Mouse (Mus musculus): ENCODE measurements at regions not wholly inside any gene's neighbourhood (a gene's known extent, or its start where the extent isn't known, plus 50 kb on each side); places are given as distances from the start of the nearest gene placed in this dataset.
"Not testable (repeated sequence)": the region's sequence is repeated elsewhere in the genome, so short reads cannot be mapped to it uniquely, and the experiment has no call there.

DNA sequence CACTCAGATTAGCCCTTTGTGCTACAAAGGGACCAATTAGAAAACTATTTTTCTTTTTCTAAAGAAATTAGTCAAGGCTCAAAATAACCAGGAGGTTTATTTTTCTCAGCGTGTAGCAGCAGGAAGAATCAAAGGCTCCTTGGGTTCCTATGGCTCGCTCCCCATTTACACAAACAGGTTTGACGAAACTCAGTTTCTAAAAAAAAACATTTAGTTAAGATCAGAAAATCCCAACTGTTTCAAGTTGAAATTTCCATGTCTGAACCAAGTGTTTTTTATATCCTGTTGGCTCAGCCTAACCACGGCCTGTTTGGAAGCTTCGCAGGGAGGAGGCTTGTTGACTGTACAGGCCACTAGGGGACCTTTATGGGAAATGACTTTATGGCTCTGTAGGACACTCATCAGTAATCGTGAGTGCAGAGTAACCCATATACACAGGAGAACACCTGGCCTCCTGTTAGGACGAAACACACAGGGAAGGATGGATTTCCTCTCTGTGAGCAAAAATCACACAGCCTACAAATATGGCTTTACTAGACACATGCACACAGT lies 215.6 kb upstream of the Sesn3 start:
- DNase-seq: no peak

DNA sequence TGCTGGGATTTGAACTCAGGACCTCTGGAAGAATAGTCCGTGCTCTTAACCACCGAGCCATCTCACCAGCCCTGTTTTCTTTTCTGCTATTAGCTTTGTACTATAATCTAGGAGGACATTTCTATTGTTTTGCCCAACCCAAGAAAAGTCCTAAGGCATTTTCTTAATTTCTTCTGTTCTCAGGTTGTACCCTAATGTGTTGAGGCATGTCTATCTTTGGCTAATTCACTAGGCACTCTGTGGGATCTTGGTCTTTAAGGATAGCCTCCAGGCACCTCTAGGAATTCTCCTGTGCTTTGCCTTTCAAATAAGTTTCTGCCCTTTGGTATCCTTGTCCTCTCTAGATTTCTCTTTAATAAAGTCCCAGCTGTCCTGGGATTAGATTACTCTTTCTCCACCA lies 214.6 kb upstream of the Sesn3 start:
- DNase-seq: no peak

DNA sequence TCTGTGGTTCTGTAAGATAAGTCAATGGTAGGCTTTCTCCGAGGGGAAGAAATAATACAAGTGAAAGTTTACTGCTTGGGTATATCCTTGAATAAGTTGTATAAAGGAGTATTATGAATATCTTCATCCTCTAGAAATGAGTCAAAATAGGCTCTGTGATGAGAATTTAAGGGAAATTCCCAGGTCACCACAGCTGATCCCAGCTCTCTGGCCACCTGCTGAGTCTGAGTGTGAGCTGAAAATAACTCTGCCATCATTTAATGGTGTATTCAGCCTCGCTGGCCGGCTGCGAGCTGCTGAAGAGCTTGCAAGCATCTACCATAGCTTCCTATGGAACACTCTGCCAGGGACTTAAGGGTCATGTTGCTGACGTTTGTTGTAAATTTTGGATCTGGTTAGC lies 213.5 kb upstream of the Sesn3 start:
- DNase-seq: no peak

DNA sequence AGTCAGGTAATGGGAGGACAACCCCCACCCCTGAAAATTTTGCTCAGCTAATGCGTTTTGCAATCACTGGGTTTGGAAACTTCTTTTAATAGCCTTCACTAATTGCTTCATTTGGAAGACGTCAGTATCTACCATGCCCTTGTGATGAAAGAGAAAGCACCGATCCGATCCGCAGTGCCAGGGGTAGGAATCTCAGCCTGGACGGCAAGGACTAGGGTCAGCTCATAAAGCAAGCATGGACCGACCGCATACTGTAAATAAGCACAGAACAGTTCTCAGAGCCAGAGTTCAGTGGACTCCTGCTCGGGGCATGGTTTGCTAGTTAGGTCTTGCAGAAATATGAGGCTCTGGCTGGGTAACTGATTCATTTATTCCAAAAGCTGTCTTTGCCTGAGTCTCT lies 213.0 kb upstream of the Sesn3 start:
- no peak for DNase-seq

DNA sequence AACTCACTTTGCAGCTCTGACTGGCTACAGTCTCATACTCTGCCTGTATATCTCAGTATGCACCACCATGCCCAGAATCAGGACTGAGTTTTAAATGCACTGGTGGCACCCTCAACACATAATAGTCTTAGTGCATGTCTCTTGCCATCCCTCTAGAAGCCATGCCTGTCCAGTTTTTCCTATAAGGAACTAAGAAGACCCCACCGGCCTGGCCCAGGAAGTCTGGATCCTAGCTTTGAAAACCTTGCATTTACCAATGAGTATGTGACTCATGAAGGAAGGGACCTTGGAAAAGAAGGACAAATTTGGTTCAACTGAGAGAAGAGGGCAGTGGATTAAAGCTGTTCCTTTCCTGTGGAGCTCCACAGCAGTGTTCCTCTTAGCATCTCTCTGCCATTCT lies 212.2 kb upstream of the Sesn3 start:
- DNase-seq: no peak

DNA sequence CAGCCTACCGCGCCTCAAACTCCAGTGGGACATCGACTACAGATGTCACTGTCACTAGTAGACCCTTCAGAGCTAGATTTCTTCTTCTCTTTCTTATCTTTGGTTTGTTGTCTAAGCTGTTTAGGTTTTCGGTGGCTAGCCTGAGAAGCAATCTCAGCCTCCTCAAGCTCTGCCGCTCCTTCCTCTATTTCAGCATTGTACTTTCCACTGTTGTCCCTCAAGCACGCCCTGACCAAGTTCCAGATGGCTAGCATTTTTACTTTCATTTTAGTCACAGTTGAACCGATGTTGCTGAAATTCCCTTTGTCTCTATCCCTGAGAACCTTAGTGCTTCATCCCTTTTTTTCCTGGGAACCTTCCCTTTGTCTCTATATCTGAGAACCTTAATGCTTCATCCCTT lies 208.1 kb upstream of the Sesn3 start:
- not testable (repeated sequence) for DNase-seq

DNA sequence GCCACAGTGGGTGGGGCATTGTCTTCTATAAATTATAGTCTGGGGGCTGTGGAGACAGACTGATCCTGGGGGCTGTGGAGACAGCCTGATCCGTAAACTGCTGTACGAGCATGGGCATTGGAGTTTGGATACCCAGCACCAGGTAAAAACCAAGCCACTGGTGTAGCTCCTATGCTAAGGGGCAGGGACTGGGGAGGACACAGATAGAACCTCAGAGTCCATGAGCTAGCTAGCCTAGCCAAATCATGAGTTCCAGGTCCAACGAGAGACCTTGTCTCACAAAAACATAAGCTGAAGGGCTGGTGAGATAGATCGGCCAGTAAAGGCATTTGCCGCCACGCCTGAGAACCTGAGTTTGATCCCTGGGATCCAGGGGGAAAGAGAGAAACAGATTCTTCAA lies 205.8 kb upstream of the Sesn3 start:
- DNase-seq: no peak

DNA sequence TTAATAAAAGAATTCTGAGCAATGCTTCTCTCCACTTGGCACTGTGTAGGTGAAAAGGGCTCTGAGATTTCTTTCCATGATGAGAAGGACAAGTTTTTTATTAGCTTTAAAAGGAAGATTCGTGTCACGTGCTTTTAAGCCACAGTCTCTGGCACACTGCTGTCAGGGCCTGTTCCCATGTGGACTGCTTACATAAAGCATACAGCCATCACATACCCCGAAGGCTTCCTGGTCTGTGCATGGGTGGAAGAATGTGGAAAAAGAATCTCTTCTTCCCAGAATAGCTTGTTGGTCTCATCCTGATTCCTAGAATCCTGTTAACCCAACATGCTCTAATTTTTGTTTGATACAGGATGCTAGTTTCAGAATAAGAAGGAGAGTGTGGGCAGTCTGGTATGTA lies 205.1 kb upstream of the Sesn3 start:
- no peak for DNase-seq

DNA sequence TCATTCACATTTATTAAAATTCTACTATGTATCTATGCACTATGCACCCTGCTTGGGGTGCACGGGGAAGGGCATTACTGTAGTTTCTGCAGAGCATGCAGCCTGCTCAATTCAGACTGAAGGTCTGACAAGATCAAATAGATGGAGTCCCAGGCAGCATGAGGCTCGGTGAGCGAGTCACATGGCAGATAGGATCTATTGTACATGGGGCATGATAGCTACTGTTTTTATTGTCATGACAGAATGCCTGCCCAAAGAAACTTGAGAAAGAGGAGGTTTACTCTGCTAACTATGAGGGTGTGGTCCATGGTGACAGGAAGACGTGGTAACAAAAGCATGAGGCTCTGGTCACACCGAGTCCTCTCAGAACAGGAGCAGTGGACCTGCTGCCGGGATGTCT lies 203.1 kb upstream of the Sesn3 start:
- no peak for DNase-seq

DNA sequence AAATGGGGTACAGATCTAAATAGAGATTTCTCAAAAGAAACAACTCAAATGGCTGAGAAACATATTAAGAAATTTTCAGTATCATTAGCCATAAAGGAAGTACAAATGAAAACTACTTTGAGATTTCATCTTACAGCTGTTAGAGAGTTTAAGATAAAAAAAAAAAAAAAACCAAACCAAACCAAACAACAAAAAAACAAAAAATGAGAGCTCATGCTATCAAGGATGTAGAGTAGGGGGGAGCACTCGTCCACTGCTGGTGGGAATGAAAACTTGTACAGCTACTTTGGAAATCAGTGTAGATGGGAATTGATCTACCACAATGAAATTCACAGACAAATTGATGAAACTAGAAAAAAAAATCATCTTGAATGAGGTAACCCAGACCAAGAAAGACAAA lies 201.9 kb upstream of the Sesn3 start:
- DNase-seq: no peak

DNA sequence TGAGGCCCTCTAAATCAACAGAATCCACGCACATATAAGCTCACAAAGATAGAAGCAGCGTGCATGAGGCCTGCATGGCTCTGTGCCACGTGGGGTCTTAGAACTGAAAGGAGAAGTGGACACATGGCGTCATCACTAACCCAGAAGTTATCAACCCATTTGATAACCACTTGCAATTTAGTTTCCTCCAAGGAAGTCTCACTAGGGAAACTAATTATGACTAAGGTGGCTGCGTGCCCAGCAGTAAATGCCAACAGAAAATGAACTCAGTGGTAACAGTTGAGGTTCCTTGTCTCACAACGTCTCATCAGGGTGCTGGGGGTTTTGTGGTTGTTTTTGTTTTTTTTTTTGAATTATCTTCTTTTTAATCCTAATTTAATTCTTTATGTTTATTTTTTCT lies 200.6 kb upstream of the Sesn3 start:
- DNase-seq: no peak

DNA sequence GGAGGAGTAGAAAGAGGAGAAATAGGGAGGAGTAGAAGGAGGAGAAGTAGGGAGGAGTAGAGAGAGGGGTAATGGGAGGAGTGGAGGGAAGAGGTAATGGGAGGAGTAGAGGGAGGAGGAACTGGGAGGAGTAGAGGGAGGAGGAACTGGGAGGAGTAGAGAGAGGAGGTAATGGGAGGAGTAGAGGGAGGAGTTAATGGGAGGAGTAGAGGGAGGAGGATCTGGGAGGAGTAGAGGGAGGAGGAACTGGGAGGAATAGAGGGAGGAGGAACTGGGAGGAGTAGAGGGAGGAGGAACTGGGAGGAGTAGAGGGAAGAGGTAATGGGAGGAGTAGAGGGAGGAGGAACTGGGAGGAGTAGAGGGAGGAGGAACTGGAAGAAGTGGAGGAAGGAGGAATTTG lies 200.0 kb upstream of the Sesn3 start:
- DNase-seq: not testable (repeated sequence)

DNA sequence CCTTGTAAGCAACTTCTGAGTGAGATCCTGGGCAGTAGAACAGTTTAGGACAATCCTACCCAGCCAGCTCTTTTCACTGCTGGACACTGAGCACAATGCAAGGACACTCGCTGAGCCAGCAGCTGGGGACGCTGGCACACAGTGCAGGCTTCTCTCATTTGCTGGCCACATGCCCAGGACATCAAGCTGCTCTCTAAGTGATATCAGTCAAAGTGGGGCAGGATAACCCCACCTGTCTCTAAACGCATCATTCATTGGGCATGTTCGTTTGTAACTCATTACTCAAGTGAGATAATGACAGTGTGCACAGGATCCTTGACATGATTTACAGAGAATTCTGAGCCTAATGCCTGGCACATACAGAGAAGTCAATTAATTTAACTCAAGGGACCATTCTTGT lies 199.4 kb upstream of the Sesn3 start:
- no peak for DNase-seq

DNA sequence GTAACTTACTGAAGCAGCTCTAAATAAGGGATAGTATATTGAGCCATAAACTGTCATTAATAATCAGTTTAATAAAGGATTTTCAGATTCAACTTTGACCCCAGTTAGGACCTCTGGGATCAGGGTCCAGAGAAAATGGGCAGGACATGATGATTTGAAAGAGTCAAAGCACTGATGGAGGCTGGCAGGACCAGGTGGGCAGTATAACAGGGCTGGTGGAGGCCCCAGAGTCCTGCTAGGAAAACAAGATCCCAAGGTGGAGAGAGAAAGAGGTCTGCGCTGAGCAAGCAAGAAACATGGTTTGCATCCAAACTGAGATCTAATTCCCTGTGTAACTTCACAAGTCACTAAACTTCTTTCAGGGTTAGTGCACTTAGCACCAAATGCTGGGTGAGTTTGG lies 199.0 kb upstream of the Sesn3 start:
- no peak for DNase-seq

DNA sequence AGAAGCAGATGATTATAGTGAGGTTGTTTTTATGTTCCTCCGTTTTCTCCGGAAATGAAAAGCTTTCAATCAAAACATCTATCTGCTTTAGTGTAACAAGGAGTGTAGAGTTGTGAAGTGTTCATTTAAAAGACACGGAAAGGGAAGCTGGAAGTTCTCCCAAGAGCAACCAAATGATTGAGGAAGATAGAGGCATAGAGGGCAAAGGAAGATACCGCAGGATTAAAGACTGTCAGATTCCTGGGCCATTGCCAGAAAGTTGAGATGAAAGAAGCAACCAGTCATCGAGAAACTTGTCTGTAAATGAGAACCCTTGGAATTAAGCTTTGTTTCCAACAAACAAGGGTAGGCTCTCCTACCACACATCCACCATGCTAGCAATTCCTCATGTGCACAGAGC lies 198.1 kb upstream of the Sesn3 start:
- no peak for DNase-seq

DNA sequence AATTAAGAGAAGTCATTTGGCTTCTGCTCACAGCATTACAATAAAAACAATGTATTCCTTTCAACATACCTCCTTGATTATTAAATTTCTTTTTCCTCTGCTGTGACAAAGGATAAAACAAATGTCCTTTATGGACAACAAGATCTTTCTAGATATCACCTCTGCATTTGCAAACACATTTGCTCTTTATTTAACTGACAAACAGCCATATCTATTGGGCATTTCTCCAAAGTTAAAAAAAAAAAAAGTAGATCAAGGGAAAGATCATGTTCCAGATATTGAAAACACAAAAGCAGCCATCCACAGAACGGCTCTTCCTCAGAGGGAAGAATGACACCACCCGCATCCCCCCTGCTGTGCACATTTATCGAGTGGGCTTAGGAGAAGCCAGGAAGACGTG lies 193.7 kb upstream of the Sesn3 start:
- DNase-seq: no peak

DNA sequence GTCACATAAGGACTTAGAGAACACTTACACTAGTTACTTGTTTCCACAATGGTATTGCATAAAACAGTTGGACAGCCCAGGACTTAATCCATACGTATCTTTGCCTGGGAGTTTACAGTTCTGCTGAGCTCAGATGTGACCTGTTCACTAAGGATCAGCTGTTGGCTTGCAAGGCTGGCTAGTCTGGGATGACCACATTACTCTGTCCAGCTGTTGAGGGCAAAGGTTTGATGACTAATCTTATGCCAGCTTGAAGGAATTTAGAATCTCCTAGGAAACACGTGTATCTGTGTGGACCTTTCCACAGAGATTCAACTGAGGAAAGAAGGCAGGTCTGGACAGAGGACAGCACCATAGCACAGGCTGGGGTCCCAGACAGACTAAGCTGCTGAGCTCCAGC lies 188.7 kb upstream of the Sesn3 start:
- DNase-seq: no peak

DNA sequence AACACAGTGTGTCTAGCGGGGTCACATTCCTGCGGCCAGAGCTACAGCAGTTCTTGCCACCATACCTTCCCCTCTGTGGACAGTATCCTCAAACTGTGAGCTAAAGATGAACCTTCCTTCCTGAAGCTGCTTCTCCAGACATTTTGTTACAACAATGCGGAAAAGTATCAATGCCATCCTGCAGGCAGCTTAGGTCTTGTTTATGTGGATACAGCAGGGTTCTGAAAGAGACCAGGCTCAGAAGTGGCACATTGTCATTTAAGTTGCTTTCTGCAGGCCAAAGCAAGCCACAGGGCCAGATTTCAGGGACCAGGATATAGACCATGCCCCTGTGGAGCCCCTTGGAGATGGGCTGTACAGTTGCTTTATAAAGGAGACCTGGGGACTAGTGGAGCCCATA lies 188.3 kb upstream of the Sesn3 start:
- no peak for DNase-seq

DNA sequence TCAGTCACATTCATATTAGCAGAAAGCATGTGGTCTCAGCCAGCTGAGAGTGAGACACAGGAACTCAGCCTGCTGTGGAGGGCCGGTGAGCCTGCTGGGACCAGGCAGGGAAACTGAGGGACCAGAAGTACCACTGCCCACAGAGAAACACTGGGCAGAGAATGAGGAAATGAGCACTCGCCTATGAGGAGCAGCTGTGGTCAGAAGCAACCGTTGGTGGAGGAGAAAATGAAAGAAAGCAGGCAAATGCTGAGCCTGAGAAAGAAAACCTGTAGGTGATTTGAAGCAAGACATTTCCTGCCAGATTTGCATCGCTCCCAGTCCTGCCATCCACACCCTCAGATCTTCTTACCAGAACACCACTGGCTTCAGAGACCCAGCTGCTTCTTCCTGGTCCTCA lies 187.0 kb upstream of the Sesn3 start:
- peak; percentile 41 for DNase-seq

DNA sequence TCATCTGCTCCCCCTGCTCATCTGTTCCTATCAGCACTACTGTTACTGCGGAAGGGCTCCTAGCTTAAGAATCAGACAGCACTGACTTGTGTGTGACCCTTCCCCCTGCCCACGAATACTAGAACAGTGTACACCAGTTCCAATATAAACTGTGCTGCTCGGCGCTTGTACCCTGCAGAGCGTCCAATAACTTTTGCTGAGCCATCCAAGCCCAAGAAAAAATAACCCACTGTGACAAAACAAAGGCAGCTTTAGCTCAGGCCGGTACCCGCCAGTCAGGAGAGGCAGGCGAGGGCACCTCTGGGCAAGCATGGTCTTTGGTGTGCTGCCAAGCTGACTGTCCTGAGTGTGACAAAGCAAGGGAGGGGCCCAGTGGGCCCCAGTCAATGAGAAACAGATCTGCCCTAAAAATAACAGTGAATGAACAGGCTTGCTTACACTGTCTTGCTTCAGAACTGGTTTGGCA lies 185.0 kb upstream of the Sesn3 start:
- no peak for DNase-seq

DNA sequence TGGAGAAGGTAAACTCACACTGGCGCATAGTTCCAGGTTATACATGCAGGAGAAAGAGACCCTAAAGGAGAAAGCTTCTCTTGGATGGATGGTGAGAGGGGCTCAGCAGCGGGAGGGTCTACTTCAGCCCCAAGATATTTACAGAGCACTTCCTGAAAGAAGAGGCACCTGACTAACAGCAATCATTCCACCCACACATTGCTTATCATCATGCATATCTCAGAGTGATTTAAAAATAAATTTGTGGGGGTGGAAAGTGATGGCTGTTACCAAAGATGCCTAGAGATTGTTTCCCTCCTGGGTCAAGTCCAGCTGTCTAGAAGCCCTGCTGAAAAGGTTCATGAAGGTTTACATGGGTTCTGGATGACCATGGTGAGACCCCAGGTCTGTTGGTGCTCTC lies 184.4 kb upstream of the Sesn3 start:
- no peak for DNase-seq

DNA sequence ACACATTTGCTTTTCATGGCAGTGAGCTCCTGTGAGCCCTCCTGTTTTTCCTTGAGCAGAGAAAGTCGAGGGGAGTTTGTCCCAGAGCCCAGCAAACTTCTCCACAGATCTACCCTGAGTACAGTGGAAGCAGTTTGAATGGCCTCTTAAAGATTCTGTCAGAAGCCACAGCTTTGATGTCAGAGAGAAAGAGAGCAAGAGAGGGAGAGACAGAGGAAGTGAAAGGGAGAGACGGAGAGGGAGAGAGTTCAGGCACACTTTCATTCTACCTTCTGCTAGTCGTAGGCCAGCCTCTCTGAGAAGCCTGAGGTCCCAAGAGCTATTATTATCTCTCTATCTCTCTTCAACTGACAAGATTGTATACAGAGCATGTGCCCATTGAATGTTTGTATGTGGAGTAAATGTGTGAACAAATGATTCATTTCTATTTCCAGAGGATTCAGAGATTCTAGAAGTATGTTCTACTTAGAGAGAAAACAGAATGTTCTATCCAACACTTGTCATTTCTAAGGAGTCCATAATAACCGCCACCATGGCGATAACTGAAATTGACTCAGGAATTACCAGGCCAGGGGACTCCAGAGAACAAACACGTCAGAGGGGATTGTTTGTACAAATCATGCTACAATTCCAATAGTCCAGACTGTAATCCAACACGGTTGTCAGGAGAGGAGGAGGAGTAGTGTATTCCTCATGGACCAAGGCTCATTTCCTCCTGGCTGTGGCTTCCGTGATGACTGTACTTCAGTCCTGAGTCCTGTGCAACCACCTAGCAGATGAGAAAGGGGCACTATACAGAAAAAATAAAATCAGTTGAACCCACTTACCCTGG lies 183.6 kb upstream of the Sesn3 start:
- DNase-seq: no peak

DNA sequence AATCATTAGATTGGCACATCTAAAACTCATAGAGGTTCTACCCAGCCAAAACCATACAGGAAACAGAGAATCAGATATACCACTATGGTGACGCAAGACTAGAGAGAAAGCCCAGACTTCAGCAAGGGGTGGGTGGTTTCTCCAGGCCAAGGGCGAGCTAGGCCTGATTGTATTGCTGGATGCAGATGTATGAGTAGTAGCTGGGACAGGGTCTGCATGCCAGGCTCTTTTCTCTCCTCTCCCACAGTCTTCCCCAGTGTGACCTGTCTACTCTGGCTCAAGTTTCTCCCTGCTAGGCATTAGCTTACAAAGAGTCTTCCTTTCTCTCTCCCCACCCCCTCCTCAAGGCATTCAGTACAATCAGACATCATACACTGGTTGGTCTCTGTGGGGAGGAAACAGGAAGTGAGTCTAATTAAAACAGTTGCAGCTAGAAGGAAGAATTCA lies 181.8 kb upstream of the Sesn3 start:
- peak; percentile 56 for DNase-seq

DNA sequence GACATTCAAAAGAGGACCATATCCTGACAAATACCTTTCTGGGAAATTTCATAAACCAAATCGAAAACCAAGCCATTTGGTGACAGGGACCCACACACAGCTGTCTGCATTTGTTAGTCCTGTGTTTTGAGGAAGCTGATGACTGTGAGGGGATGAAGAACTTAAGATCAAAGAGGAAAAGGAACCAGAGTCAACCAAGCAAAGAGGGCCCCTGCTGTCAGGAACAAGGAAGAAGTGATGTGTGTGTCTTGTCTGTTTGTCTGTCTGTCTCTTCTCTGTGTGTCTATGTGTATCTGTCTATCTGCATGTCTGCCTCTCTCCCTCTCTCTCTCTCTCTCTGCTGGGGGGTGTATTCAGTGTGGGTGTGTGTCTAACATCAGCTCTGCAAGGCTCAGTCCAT lies 171.3 kb upstream of the Sesn3 start:
- no peak for DNase-seq

DNA sequence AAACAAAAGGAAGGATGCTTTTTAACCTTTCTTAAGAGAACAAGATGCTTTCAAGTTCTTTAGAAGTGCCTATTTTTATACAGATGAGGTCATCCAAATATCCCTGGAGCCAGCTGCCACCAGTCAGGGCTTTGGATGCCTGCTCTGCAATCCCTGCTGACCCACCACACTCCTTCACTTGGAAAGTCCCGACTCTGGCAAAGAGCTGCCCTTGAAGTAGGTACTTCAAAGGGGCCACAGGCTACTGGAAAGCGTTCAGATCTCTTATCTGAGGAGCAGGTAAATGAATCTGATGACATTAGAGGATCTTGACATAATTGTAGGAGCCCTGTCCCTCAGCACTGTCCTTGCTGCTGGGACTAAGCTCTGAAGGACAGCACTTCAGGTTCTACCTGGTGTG lies 169.9 kb upstream of the Sesn3 start:
- DNase-seq: no peak
